Mouse (Mus musculus): ENCODE measurements at regions not wholly inside any gene's neighbourhood (a gene's known extent, or its start where the extent isn't known, plus 50 kb on each side); places are given as distances from the start of the nearest gene placed in this dataset.

GRCm38 (mm10) chr9:92879812-92880211 is 337.8 kb downstream of the Plod2 start:
- ATAC-seq: peak; percentile 78
- no peaks in the 10 kb centered on the region for H3K4me1 ChIP-seq (replicated peaks)
- H3K27me3 ChIP-seq (replicated peaks): no peaks in the 10 kb centered on the region
- no peaks in the 10 kb centered on the region for H3K9me3 ChIP-seq
- H3K9ac ChIP-seq: no peak overlapping the region
- no peak overlapping the region for H3K27ac ChIP-seq
- H3K4me2 ChIP-seq (replicated peaks): no peak overlapping the region
- WGBS: 53% methylated on average over 2 of the region's 2 CpGs
- H3K4me3 ChIP-seq (replicated peaks): no peak overlapping the region
- H3K36me3 ChIP-seq: no peaks in the 10 kb centered on the region

GRCm38 (mm10) chr9:92882251-92882832 is 340.3 kb downstream of the Plod2 start:
- H3K27me3 ChIP-seq (replicated peaks): no peaks in the 10 kb centered on the region
- no peak overlapping the region for H3K27ac ChIP-seq
- H3K36me3 ChIP-seq: no peaks in the 10 kb centered on the region
- WGBS: 69% methylated on average over 3 of the region's 3 CpGs
- no peak overlapping the region for H3K4me2 ChIP-seq (replicated peaks)
- H3K9me3 ChIP-seq: no peaks in the 10 kb centered on the region
- H3K4me1 ChIP-seq (replicated peaks): no peaks in the 10 kb centered on the region
- no peak overlapping the region for H3K9ac ChIP-seq
- ATAC-seq: no peak
- no peak overlapping the region for H3K4me3 ChIP-seq (replicated peaks)

- Histone ChIP-seq H3K27me3 (replicated peaks) (no peaks in the 10 kb centered on the region), H3K4me3 (replicated peaks) (no peak overlapping the region), H3K9ac (no peak overlapping the region), H3K27ac (no peak overlapping the region), H3K36me3 (no peaks in the 10 kb centered on the region), H3K4me2 (replicated peaks) (no peak overlapping the region), H3K9me3 (no peaks in the 10 kb centered on the region), H3K4me1 (replicated peaks) (no peaks in the 10 kb centered on the region)
- no peak for ATAC-seq
Observed at GRCm38 (mm10) chr9:92890063-92890462, 348.0 kb downstream of the Plod2 start.

GRCm38 (mm10) chr9:92899733-92900132 is 357.7 kb downstream of the Plod2 start:
- H3K36me3 ChIP-seq: no peaks in the 10 kb centered on the region
- no peak overlapping the region for H3K4me3 ChIP-seq (replicated peaks)
- no peak overlapping the region for H3K4me2 ChIP-seq (replicated peaks)
- no peaks in the 10 kb centered on the region for H3K27me3 ChIP-seq (replicated peaks)
- ATAC-seq: no peak
- H3K9ac ChIP-seq: no peak overlapping the region
- 81% methylated on average over 4 of the region's 4 CpGs for WGBS
- no peaks in the 10 kb centered on the region for H3K4me1 ChIP-seq (replicated peaks)
- H3K27ac ChIP-seq: no peak overlapping the region
- H3K9me3 ChIP-seq: no peaks in the 10 kb centered on the region

GRCm38 (mm10) chr9:92907102-92907501 is 365.1 kb downstream of the Plod2 start:
- H3K27ac ChIP-seq: no peak overlapping the region
- no peaks in the 10 kb centered on the region for H3K36me3 ChIP-seq
- H3K4me3 ChIP-seq (replicated peaks): no peak overlapping the region
- ATAC-seq: no peak
- no peaks in the 10 kb centered on the region for H3K4me1 ChIP-seq (replicated peaks)
- H3K4me2 ChIP-seq (replicated peaks): no peak overlapping the region
- no peaks in the 10 kb centered on the region for H3K9me3 ChIP-seq
- H3K27me3 ChIP-seq (replicated peaks): no peaks in the 10 kb centered on the region
- H3K9ac ChIP-seq: no peak overlapping the region

- ATAC-seq: no peak
- WGBS: 79% methylated on average over 1 of the region's 1 CpGs
- H3K4me3 ChIP-seq (replicated peaks): no peak overlapping the region
- H3K4me1 ChIP-seq (replicated peaks): no peaks in the 10 kb centered on the region
- H3K36me3 ChIP-seq: no peaks in the 10 kb centered on the region
- H3K9ac ChIP-seq: no peak overlapping the region
- H3K9me3 ChIP-seq: no peaks in the 10 kb centered on the region
- H3K4me2 ChIP-seq (replicated peaks): no peak overlapping the region
- no peaks in the 10 kb centered on the region for H3K27me3 ChIP-seq (replicated peaks)
- no peak overlapping the region for H3K27ac ChIP-seq
Observed at GRCm38 (mm10) chr9:92919396-92919795, 377.4 kb downstream of the Plod2 start.

GRCm38 (mm10) chr9:92930231-92930966 is 388.4 kb downstream of the Plod2 start:
- no peak overlapping the region for H3K4me3 ChIP-seq (replicated peaks)
- H3K9ac ChIP-seq: no peak overlapping the region
- no peak overlapping the region for H3K4me2 ChIP-seq (replicated peaks)
- H3K4me1 ChIP-seq (replicated peaks): no peaks in the 10 kb centered on the region
- no peaks in the 10 kb centered on the region for H3K27me3 ChIP-seq (replicated peaks)
- H3K36me3 ChIP-seq: no peaks in the 10 kb centered on the region
- WGBS: 64% methylated on average over 6 of the region's 6 CpGs
- H3K9me3 ChIP-seq: no peaks in the 10 kb centered on the region
- H3K27ac ChIP-seq: no peak overlapping the region
- ATAC-seq: no peak

- Histone ChIP-seq H3K27me3 (replicated peaks) (no peaks in the 10 kb centered on the region), H3K4me1 (replicated peaks) (no peaks in the 10 kb centered on the region), H3K27ac (no peak overlapping the region), H3K36me3 (no peaks in the 10 kb centered on the region), H3K9me3 (no peaks in the 10 kb centered on the region), H3K4me2 (replicated peaks) (no peak overlapping the region), H3K9ac (no peak overlapping the region), H3K4me3 (replicated peaks) (no peak overlapping the region)
- ATAC-seq: no peak
- WGBS: 86% methylated on average over 1 of the region's 1 CpGs
Observed at GRCm38 (mm10) chr9:92937802-92938201, 395.8 kb downstream of the Plod2 start.

GRCm38 (mm10) chr9:92950092-92950491 is 408.1 kb downstream of the Plod2 start:
- no peaks in the 10 kb centered on the region for H3K36me3 ChIP-seq
- H3K27ac ChIP-seq: no peak overlapping the region
- no peak overlapping the region for H3K4me3 ChIP-seq (replicated peaks)
- ATAC-seq: no peak
- no peak overlapping the region for H3K4me2 ChIP-seq (replicated peaks)
- no peaks in the 10 kb centered on the region for H3K4me1 ChIP-seq (replicated peaks)
- no peaks in the 10 kb centered on the region for H3K9me3 ChIP-seq
- no peaks in the 10 kb centered on the region for H3K27me3 ChIP-seq (replicated peaks)
- H3K9ac ChIP-seq: no peak overlapping the region

GRCm38 (mm10) chr9:92963275-92963674 is 421.3 kb downstream of the Plod2 start:
- no peak overlapping the region for H3K27ac ChIP-seq
- H3K27me3 ChIP-seq (replicated peaks): no peaks in the 10 kb centered on the region
- H3K4me3 ChIP-seq (replicated peaks): no peak overlapping the region
- H3K4me2 ChIP-seq (replicated peaks): no peak overlapping the region
- no peaks in the 10 kb centered on the region for H3K36me3 ChIP-seq
- H3K9me3 ChIP-seq: no peaks in the 10 kb centered on the region
- H3K4me1 ChIP-seq (replicated peaks): no peaks in the 10 kb centered on the region
- no peak overlapping the region for H3K9ac ChIP-seq
- WGBS: 90% methylated on average over 1 of the region's 1 CpGs
- no peak for ATAC-seq

- Histone ChIP-seq H3K27me3 (replicated peaks) (no peaks in the 10 kb centered on the region), H3K4me2 (replicated peaks) (no peak overlapping the region), H3K4me1 (replicated peaks) (no peaks in the 10 kb centered on the region), H3K4me3 (replicated peaks) (no peak overlapping the region), H3K9ac (no peak overlapping the region), H3K9me3 (no peaks in the 10 kb centered on the region), H3K27ac (no peak overlapping the region), H3K36me3 (no peaks in the 10 kb centered on the region)
- no peak for ATAC-seq
- 65% methylated on average over 6 of the region's 6 CpGs for WGBS
Observed at GRCm38 (mm10) chr9:92991759-92992158, 449.7 kb downstream of the Plod2 start.

GRCm38 (mm10) chr9:92996156-92996555 is 454.1 kb downstream of the Plod2 start:
- 84% methylated on average over 2 of the region's 2 CpGs for WGBS

GRCm38 (mm10) chr9:93005182-93005953 is 463.3 kb downstream of the Plod2 start:
- no peaks in the 10 kb centered on the region for H3K27me3 ChIP-seq (replicated peaks)
- H3K9ac ChIP-seq: no peak overlapping the region
- H3K36me3 ChIP-seq: no peaks in the 10 kb centered on the region
- no peak overlapping the region for H3K4me2 ChIP-seq (replicated peaks)
- no peak for ATAC-seq
- no peaks in the 10 kb centered on the region for H3K9me3 ChIP-seq
- 87% methylated on average over 3 of the region's 3 CpGs for WGBS
- H3K4me1 ChIP-seq (replicated peaks): no peaks in the 10 kb centered on the region
- H3K4me3 ChIP-seq (replicated peaks): no peak overlapping the region
- no peak overlapping the region for H3K27ac ChIP-seq

More at GRCm38 (mm10) chr9:92996156-92996555, 454.1 kb downstream of the Plod2 start:
- ATAC-seq: no peak
- no peak overlapping the region for H3K9ac ChIP-seq
- no peak overlapping the region for H3K27ac ChIP-seq
- no peaks in the 10 kb centered on the region for H3K36me3 ChIP-seq
- H3K4me3 ChIP-seq (replicated peaks): no peak overlapping the region
- H3K4me2 ChIP-seq (replicated peaks): no peak overlapping the region
- H3K9me3 ChIP-seq: no peaks in the 10 kb centered on the region
- H3K4me1 ChIP-seq (replicated peaks): no peaks in the 10 kb centered on the region
- no peaks in the 10 kb centered on the region for H3K27me3 ChIP-seq (replicated peaks)

Data from intestine, embryonic 15.5 days (tissue).